Mouse (Mus musculus) brain, adult 2 months (tissue): ENCODE data around the gene Uroc1.

Experiments used
- DNase-seq: peaks from one replicate; pipeline ENCODE4 v3.0.0; 2011; ENCODE audit warnings: low read depth, low spot score

Gene Uroc1

DNA sequence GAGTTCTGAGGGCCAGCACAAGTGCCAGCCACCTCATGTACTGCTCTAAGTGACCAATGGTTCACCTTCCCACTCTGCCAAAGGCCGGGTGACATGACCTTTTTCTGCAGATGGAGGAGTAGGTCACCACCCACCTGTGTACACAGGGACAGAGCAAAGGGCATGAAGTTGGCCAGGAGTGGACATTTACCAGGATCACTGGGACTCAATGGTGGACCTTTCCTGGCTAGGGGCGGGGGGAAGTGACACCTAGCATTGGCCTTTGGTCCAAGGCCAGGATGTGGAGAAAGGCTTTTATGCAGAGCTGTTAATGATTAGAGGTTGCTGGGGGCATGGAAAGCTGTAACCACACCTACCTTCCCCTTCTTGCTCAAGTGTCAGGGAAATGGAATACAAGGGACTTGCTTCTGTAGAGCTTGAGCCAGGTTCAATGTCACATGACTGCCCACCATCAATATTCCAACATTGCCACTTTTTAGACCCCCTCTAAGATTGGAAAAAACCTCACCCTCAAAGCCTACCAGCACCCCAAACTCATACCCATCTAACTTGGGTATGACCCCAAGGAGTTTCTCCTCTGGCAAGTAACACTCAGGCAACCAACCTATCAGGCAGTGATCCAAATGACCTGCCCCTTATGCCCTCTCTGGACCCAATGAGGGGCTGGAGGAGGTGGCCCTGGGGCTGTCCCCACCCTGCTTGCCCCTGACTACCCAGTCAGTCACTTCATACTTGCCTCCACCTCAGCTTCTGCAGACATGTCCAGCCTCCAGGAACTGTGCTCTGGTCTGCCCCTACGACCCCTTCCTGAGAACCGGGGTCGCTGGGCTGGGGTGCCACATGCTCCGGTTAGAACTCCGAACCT is at the start of gene Uroc1:
Gene Uroc1 (plus strand): TSS at position 724 of the 865 bp plus-strand sequence.
- DNase-seq, result no peak

DNA sequence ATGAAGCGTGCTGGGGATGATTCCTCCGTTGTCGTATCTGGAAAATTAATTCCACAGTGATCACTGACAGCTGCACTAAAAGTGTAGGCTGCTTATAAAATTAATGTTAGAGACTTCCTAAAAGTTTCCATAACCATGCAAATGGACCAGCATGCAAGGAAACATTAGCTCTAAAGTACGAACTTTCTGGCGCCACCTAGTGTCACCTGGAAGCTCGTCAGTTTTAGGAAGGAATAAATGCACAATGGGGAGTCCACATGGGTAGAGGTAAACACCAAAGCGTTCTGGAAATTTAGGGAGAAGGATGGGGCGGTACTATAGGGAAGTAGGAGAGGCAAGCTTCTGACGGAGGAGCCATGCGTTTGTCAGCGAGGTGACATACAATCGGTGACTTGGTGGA is 44.8 kb upstream of the Uroc1 start:
- DNase-seq, result peak; percentile 40

DNA sequence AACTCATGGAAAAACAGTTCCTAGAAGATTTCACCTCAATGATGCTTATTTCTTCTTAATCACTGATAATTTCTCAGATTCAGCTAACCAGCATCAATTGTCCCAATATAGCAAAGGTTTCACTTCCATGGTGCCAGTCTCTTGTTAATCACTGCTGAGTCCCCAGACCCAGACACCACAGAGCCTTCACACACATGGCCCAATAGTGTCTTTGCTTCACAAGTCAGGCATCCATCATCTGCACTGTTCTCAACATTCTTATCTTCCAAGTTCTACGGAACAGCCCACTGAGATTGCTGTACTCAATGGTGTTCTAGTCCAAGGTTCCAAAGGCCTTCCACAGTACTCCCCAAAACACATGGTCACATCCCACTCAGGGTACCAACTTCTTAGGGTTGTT is 32.2 kb upstream of the Uroc1 start, which contains the start of gene BC048671:
Gene BC048671 (plus strand): TSS at position 301 of the 400 bp plus-strand sequence.
- no peak for DNase-seq

DNA sequence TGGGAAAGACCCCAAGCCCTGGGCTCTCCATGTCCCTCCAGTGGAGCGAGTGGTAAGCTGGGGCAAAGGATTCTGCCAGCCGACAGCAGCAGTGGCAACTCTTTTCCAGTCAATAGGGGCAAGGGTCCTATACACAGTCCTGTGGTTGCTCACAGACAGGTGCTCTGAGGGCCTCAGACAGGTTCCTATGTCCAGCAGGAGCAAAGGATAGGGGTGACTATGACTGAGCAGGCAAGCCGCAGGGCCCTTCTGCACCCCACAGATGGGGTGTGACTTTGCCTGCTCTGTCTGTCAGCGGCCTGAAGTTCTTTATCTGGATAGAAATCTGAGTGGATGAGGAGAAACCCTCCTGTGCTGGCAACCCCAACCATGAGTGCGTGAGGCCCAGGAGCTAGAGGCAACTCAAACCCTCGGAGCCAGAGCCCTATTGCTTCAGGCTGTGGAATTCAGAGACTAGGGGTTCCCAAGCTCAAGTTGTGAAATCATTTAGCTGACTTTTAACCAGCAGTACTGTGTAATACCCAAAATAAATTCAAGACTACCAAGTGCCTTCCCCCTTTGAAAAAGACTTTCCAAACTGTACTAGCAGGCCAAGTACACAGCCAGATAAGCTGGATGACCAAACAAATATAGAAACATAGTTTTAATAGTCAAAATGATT is 26.6 kb upstream of the Uroc1 start:
- DNase-seq, result no peak

DNA sequence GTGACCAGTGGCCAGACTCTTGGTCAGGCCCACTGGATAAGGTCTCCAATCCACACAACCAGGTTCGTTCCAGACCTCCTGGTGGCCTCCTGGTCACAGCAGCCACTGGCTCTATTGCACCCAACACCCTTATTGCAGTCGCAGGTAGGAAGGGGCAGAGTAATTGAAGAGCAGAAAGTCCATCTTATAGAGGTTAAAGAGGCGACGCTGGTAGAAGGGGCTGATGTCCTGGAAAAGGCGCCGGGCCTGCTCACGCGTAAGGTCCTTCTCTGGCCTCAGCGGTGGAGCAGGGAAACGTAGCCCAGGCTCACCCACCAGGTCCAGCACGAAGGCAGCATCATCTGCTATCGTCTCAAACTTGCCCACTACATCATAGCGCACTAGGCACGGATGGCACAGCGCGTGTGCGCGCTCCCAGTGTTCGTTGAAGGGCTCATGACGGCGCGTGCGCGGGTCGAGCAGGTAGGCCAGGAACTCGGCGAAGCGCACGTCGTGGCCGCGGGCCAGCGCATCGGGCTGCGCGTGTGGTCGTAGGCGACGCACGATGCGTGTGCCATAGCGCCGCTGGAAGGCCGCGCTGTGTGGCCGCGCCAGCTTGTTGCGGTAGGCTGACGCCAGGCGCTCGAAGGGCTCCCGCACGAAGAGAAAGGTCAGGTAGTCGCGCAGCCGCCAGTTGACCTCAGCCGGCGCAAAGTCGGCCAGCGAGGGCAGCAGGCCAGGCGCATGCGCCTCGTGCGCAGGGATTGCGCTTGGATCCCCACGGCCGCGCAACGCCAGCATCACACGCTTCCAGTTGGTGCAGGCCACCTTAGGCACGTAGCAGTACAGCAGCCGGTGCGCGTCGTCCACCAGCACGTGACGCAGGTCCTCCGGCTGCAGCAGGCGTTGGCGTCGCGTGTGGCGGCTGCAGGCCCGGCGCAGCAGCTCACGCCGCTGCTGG is 24.0 kb upstream of the Uroc1 start:
- no peak for DNase-seq

DNA sequence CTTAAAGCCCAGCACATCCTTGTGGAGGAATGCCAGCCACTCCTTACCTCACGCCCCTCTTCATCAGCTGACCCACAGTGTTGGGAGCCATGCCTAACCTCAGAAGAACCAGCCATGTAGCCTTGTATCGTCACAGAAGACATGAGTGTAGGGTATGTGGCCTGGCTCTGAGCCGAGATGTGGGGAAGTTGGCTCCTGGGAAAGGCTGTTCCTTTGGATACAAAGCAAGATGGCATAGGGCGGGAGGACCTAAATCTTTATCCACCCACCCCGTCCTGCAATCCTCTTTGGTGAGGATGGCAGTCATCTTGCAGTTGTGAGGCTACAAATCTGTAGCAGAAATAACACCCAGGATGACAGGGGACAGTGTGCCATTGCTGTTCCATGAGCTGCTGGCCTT is 17.1 kb upstream of the Uroc1 start:
- DNase-seq, result no peak

DNA sequence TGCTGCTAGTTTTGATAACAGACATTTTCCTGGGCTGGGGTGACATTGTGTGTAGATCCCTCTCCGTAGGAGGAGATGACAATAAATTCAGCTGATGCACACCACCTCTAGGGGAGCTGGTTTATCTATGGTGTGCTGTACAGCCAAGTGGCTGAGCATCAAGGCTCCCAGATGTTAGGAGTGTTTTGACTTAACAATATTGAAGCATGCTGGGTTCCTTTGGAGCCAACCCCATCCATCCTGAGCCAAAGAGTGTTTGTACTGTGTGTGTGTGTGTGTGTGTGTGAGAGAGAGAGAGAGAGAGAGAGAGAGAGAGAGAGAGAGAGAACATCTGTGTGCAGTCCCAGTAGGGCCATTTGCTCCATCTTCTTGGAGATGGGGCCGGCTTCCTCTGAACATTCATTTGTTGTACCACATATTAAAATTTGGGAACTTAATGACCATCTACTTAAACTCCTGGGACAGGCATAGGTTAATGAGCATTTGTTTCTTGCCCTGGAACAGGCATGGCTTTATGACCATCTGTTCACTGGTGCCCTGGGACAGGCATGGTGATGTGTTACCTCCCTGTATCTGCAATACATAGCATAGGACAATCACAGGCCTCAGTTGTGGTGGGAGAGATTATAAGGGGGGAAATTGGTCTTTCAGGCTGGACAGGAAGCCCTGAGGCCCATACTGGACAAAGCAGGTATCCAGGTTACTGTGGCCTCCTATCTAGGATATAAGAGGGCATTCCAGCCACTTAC is 15.4 kb upstream of the Uroc1 start:
- DNase-seq, result no peak

DNA sequence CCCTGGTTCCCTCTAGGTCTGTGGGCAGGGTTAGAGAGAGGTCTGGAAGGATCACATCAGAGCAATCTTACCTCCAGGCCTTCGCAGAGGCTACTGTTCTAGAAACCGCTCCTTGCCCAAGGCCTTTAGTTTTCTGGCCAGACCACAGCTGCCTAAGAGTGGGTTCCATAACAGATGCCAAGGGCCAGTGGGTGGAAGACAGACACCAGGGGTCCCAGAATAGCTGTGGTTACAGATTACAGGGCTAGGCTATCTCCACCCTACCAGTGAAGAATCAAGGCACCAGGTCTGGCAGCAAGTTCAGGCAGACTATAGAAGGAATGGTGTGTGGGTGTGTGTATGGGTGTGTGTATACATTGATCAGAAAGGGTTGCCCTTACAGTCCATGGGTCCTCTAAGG is 14.1 kb upstream of the Uroc1 start:
- no peak for DNase-seq

DNA sequence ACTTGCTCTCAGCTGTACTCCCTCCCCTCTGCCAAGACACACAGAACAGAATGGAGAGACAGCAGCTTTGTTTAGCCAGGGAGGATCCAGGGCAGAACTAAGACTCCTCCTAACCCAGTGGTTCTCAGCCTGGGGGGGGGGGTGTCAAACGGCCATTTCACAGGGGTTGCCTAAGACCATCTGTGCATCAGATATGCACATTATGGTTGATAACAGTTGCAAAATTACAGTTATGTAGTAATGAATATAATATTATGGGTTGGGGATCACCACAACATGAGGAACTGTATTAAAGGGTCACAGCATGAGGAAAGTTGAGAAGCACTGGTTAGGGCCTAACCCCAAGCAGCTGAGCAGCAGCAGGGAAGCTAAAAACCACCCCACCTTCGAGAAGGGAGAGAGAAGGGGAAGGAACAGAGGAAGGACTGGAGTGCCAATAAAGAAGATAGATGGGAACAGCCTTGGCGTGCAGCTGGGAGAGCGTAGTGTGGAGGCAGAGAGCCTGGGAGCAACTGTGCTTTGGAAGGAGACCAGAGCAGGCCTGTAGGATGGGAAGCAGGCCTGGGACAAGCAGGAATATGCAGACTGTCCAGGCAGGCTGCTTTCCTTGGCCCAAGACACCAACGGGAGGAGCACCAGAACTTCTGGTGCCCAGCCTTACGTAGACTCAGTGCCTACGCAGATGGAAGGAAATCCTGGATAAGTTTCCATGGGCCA is 13.5 kb upstream of the Uroc1 start:
- peak; percentile 27 for DNase-seq

DNA sequence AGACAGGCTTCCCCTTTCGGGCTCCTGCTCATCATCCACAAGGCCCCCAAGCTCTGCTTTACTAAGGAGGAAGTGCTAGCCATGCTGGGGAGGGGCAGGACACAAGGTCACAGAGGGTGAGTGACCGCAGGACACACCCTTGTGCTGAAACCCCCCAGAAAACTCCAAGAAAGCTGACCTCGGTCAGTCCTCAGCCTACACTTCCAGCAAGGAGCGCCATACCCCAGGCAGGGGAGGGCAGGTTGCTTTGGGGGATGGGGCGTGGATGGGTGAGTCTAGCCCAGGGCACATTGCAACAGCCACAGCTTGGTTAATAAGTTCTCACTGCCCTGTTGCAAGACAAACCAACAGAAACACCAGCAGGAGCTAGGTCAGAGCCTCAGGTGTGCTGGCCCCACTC is 12.7 kb upstream of the Uroc1 start:
- DNase-seq, result no peak

DNA sequence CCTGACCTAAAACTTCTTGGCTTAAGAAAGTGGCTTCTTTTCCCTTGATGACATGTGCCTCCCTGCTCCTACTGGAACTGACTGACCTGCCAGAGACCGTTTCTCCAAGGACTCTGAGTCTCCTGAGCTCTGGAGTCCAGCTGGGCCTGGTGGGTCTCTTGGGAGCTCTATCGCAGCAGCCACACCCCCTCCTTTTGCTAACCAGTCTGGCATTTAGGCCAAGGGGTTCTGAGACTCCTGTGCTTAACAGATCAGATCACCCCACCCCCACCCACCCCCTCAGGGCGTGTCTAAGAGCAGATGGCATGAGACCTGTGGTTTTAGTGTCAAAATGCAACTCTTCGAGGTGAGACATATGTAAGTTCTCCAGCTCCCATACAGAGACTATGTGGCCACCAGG is 11.3 kb upstream of the Uroc1 start:
- no peak for DNase-seq

DNA sequence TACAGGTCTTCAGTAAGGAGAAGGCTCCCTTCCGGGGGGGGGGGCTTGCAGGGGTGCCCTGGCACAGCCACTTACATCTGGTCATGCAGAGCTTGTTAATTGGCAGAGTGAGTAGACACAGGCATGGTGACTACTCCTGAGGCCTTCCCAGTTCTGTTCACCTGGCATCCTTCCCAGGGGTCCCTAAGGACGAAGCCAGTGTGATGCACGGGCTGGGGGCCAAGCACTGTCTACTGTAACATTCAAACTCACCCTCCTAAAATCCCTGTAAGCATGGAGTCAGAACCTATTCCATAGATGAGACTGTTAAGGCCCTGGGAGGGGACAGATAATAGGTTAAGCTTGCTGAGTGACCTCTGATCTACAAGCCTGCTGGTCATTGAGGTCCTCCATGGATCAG is 9.1 kb upstream of the Uroc1 start:
- DNase-seq, result no peak

DNA sequence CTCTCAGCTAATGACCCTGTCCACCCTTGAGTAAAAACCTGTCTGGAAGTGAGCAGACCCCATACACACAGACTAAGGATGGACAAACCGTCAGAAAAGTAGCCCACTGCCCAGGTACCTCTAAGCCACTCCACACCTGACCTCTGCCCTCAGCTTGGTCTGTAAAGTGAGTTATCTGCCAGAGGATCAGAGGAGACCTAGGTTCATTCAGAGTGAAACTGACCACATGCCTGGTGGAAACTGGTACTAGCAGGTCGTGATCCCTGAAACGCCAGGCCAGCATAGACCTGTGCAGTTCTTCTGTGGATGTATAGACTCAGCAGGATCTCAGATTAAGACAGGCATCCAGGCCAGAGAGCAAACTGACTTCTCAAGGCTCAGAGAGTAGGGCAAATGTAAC is 8.6 kb upstream of the Uroc1 start:
- no peak for DNase-seq

DNA sequence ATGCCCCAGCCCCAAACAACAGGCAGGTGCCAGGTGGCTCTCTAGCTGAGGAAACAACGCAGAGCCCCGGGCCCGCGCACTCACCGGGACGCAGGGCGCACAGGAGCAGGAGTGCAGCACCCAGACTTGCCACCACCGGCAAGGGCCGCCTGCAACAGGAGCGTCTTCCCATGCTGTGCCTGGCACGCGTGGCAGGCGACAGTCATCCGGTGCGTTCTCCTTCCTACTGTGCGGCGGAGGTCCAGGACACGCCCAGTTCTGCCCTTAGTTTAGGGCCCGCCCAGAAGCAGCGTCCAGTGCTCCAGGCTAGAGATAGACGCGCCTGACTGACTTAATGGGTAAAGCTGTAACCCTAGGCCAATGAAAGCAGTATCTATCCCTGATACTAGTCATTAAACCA is 8.1 kb upstream of the Uroc1 start, which contains the start of gene Chst13:
Gene Chst13 (minus strand): TSS at position 195 of the 400 bp plus-strand sequence.
- no peak for DNase-seq

DNA sequence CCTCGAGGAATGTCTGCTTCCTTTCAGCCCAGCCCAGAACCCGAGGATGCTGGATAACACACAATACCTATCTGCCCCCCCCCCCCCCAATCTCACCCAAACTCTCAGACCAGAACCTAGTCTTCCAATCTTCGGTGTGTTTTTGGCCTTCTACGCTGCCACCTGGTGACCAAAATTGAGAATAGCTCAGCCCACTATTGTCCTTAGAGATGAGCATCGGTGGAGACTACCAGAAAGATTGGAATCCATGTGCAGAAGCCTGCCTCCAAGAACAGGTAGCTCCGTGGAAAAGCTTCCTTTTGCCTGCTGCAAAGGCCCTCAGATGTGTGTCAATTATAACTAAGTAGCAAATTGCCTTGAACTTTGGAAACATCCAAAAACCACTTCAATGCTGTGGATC is 5.4 kb upstream of the Uroc1 start:
- DNase-seq, result peak; percentile 55

DNA sequence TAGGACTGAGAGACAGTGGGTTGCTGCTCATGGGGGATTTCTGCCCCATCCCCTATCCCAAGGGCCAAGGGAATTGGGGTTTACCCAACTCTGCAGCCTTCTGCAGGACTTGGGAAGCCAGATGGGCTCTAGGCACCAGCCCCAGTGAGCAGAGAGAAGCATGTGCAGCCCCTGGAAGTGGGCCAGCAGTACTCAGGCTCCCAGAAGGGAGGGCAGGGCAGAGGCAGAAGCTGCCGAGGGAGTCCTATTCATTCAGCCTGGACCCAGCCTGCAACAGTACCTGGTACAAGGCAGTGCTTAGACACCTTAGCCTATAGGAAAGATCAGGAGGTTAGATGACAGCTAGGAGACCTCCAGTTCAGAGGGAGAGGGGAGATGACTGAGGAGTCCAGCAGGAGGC is 3.1 kb upstream of the Uroc1 start:
- DNase-seq, result peak; percentile 89

DNA sequence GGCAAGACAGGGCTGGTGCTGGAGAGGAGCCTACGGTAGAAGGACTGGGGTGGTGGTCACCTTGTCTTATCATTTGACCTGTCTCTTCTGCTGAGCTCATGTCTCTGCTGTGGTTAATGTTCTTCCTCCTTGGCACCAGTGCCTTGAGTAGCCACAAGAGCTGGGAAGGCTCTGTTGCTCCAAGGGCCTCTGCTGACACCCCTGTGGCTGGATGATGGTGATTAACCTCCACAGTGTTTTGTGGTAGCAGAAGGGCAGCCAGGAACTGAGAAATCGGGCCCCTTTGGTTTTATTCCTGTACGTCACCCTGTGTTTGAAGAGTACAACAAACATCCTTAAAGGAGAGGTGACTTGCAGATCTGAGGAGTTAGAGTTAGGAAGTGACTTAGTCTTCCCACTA is 1.2 kb downstream of the Uroc1 start:
- no peak for DNase-seq

DNA sequence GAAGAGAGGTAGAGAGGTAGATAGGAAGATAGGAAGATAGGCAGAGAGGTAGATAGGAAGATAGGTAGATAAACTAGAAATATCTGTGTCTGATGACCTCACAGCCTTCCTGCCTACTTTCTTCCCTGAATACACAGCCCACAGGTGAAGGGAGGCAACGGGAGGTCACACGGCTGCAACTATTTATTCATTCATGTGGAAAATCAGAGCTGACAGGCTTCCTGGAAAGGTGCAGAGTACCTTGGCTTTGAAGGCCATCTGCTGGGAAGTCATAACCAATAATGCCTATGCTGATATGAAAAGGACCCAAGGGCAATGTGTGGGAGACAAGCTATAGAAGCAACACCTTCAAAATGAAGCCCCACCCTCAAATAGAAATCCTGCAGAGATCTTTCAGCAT is 9.3 kb downstream of the Uroc1 start:
- DNase-seq, result peak; percentile 61

DNA sequence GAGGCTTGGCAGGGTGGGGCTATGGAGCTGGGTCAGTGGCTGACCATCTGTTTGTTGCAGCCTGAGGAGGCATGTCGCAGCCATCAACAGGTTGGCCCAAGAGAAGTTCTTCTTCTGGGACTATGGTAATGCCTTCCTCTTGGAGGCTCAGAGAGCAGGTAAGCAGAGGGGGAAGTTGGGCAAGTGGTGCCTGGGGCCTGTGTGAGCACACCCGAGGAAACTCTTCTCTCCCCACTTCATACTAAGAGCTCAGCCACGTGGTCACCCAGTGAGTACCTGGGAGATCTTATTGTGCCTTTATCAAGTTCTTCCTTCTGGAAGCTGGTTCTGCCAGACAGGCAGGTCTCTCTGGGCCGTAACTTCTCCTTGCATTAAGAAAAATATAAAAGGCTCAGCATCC is 14.1 kb downstream of the Uroc1 start:
- DNase-seq, result no peak

DNA sequence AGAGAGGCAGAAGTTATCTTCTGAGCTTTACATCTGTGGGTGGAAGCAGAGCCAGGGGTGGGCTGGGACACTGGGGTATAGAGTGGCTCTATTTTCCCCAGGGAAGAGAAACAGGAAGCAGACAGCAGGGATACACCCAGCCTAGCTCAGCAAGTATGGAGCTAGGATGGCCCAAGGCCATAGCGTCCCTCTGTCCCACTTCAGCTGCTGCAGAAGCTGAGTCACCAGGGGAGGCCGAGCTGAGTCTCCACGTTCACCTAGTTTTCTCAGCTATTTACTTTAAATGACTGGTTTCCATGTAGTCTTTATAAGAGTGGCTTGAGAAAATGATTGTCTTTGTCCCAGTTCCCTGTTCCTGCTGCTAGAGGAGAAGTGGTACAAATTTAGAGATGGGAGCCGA is 15.4 kb downstream of the Uroc1 start:
- DNase-seq, result peak; percentile 38

DNA sequence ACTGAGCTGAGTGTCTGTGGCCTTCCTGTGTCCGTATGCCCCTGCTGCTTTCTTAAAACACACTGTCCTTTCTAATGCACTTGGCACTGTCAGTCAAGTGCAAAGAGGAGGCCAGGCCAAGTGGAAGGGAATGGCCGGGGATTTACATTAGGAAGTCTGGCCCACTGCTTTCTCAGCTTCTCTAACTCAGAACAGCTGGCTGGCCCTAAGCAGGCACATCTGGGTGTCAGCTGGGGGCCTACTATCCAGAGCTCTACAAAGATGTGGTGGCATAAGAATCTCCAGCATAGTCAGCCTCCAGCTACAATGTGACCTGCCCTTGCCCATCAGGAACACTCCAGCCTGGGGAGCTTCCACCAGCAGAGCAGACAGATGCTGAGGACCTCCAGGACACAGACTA is 16.9 kb downstream of the Uroc1 start:
- DNase-seq, result no peak
